Mouse (Mus musculus): Measurements from ENCODE around the gene Klhl25. TPM values are rescaled to one million over a fixed set of nuclear protein-coding genes. Genes with fewer than 3 reads are reported as not detected.
"Not testable (repeated sequence)": the region's sequence is repeated elsewhere in the genome, so short reads cannot be mapped to it uniquely, and the experiment has no call there.

Klhl25 gene
- polyA plus RNA-seq, 1 experiment: 7.6 TPM

DNA sequence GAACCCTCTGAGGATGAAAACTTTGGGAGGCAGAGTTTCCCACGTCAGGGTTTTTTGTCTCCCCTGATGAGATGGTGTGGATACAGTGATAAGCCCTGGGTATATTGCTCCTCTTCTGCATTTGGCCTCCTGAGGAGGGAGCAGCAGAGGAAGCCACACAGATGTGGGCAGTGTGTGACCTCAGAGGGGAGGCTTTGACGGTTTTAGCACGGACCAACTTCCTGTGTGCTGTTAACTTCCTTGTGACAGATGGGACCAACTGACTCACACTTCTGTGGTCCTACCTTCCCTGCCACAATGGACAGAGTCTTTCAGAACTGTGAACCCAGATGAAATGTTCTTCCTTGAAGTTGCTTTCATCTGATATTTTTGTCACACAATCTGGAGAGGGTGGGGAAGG, 44.6 kb downstream of the Klhl25 start:
- Histone ChIP-seq H3K4me1 (ENCODE audit: control insufficient read depth, insufficient read depth, low read length) (no peaks in the 10 kb centered on the region), H3K4me3 (ENCODE audit: insufficient read depth, low read length) (no peak overlapping the region), H3K27ac (ENCODE audit: insufficient read depth, low read length) (no peak overlapping the region)
- TF ChIP-seq CTCF (IDR thresholded peaks at IDR 0.05; ENCODE audit: borderline replicate concordance, insufficient read depth, low read length) (no peak), POLR2A (IDR thresholded peaks at IDR 0.05; ENCODE audit: low read depth, low read length) (no peak)

DNA sequence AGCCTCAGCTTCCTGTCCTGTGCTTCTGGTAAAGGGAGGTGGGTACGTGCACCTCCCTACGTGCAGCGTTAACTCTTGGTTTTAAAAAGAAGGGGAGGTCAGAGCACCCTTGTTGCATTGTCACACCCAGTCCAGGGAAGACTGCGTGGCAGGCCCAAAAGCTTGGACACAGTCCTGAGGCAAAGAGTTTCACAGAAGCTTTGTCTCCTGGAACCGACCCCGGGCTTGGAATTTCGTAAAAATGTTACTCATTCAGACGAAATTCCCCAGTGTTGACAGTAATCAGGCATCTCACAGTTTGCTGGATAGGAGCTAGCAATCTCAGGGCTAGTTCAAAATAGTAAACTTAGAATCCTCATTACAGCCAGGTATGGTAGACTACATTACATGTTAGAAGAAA, 45.6 kb downstream of the Klhl25 start:
- H3K4me3 ChIP-seq (ENCODE audit: insufficient read depth, low read length): no peak overlapping the region
- no peak for TF ChIP-seq CTCF (IDR thresholded peaks at IDR 0.05; ENCODE audit: borderline replicate concordance, insufficient read depth, low read length)
- no peak for TF ChIP-seq POLR2A (IDR thresholded peaks at IDR 0.05; ENCODE audit: low read depth, low read length)
- no peak overlapping the region for H3K27ac ChIP-seq (ENCODE audit: insufficient read depth, low read length)
- no peaks in the 10 kb centered on the region for H3K4me1 ChIP-seq (ENCODE audit: control insufficient read depth, insufficient read depth, low read length)

DNA sequence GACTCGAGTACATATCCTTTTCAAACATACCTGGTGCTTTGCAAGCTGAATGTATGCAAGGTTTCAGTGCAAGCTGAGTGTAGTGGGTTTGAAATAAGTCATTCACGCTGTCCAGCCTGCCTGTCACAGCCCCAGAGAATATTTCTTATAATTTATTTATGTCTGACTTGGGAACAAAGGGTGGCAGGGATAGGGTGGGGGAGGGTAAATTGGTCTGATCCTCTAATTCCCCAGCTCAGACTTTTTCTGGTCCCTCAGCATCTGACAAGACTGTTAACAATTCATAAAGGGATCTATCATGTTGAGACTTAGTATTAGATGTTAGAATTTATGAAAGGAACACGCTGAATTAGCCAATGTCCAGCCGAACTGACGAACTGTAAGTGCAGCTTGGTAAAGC, 48.9 kb downstream of the Klhl25 start:
- Histone ChIP-seq H3K27ac (ENCODE audit: insufficient read depth, low read length) (no peak overlapping the region), H3K4me3 (ENCODE audit: insufficient read depth, low read length) (no peak overlapping the region)
- TF ChIP-seq CTCF (IDR thresholded peaks at IDR 0.05; ENCODE audit: borderline replicate concordance, insufficient read depth, low read length) (no peak), POLR2A (IDR thresholded peaks at IDR 0.05; ENCODE audit: low read depth, low read length) (no peak)

DNA sequence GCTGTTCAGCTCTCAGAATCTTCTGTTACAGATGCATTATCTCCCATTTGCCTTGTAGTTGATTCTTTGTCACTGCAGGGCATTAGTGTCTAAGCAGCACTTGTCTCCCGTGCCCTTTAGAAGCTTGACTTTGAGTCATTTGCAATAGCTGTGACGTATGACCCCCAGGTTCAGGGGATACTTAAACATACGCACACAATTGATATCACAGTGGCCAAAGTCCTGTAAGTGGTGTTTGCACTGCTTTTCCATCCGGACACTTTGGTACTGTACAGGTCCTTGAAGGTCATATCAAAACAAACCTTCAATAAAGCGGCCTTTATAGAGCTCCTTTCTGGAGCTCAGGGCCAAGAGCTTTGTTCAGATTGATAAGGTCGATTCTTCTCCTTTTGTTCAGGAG, 51.0 kb downstream of the Klhl25 start:
- TF ChIP-seq CTCF (IDR thresholded peaks at IDR 0.05; ENCODE audit: borderline replicate concordance, insufficient read depth, low read length): no peak
- no peak for TF ChIP-seq POLR2A (IDR thresholded peaks at IDR 0.05; ENCODE audit: low read depth, low read length)

More for the DNA sequence above, 48.9 kb downstream of the Klhl25 start:
- H3K4me1 ChIP-seq (ENCODE audit: control insufficient read depth, insufficient read depth, low read length): no peaks in the 10 kb centered on the region

DNA sequence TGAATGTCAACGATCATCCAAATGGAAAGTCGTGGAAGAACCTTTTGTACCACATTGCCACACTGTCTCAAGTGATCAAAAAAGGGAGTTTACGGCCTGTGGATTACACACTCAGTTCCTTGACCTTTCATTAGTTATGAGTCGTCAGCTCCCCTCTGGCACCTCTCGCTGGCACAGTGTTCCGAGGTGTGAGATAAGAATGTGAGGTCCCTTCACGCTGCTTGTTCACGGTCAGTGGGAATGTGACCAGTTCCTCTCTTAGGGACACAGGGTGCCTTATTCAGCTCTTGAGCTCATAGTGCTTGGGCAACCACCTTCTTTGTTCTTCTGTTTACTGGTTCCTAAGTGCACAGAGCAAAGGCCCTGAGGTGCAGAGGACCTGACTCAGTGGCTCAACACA, 51.4 kb downstream of the Klhl25 start:
- Histone ChIP-seq H3K4me3 (ENCODE audit: insufficient read depth, low read length) (no peak overlapping the region), H3K4me1 (ENCODE audit: control insufficient read depth, insufficient read depth, low read length) (no peaks in the 10 kb centered on the region), H3K27ac (ENCODE audit: insufficient read depth, low read length) (no peak overlapping the region)
- TF ChIP-seq CTCF (IDR thresholded peaks at IDR 0.05; ENCODE audit: borderline replicate concordance, insufficient read depth, low read length) (no peak), POLR2A (IDR thresholded peaks at IDR 0.05; ENCODE audit: low read depth, low read length) (no peak)

More for the DNA sequence above, 51.0 kb downstream of the Klhl25 start:
- H3K27ac ChIP-seq (ENCODE audit: insufficient read depth, low read length): no peak overlapping the region
- H3K4me1 ChIP-seq (ENCODE audit: control insufficient read depth, insufficient read depth, low read length): no peaks in the 10 kb centered on the region
- no peak overlapping the region for H3K4me3 ChIP-seq (ENCODE audit: insufficient read depth, low read length)

DNA sequence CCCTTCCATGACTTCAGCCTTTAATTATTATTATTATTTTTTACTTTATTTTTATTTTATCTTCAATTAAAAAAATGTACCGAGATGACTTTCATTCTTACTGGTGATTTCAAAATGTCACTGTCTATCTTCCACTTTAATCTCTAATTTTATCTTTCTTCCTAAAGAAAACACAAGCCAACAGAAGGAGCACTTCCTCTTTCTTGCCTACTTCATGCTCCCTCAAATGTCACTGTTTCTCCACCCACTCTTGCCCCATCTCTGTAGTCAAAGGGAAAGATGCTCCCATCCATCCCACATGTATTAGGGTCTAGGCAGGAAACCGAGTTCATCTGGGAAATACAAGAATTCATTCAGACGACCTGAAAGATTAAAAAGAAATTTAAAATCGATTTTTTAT, 51.8 kb downstream of the Klhl25 start:
- no peak overlapping the region for H3K27ac ChIP-seq (ENCODE audit: insufficient read depth, low read length)
- no peak for TF ChIP-seq CTCF (IDR thresholded peaks at IDR 0.05; ENCODE audit: borderline replicate concordance, insufficient read depth, low read length)
- TF ChIP-seq POLR2A (IDR thresholded peaks at IDR 0.05; ENCODE audit: low read depth, low read length): no peak
- no peak overlapping the region for H3K4me3 ChIP-seq (ENCODE audit: insufficient read depth, low read length)
- H3K4me1 ChIP-seq (ENCODE audit: control insufficient read depth, insufficient read depth, low read length): no peaks in the 10 kb centered on the region

DNA sequence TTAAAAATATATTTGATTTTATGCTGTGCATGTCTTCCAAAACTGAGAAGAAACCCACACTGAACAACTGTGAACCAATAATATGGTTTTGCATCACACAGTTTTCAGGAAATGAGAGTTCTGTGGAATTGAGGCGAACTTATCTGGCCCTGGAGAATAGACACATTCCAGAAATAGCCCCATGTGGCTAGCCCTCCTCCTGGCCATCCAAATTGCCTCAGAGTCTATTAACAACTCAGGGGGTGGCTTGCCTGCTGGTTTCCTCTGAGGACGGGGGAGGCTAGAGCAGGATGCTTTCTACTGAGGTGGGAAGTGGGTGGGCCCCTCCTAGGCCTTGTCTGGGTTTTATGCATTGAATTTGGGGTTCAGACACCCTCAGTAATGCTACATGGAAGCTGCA, 57.0 kb downstream of the Klhl25 start:
- 0 out of 2 replicates have a peak, but pooled peaks cover 2% of the 10 kb centered on the region for H3K4me1 ChIP-seq (ENCODE audit: control insufficient read depth, insufficient read depth, low read length)
- H3K27ac ChIP-seq (ENCODE audit: insufficient read depth, low read length): no peak overlapping the region
- H3K4me3 ChIP-seq (ENCODE audit: insufficient read depth, low read length): no peak overlapping the region
- no peak for TF ChIP-seq CTCF (IDR thresholded peaks at IDR 0.05; ENCODE audit: borderline replicate concordance, insufficient read depth, low read length)
- TF ChIP-seq POLR2A (IDR thresholded peaks at IDR 0.05; ENCODE audit: low read depth, low read length): no peak

DNA sequence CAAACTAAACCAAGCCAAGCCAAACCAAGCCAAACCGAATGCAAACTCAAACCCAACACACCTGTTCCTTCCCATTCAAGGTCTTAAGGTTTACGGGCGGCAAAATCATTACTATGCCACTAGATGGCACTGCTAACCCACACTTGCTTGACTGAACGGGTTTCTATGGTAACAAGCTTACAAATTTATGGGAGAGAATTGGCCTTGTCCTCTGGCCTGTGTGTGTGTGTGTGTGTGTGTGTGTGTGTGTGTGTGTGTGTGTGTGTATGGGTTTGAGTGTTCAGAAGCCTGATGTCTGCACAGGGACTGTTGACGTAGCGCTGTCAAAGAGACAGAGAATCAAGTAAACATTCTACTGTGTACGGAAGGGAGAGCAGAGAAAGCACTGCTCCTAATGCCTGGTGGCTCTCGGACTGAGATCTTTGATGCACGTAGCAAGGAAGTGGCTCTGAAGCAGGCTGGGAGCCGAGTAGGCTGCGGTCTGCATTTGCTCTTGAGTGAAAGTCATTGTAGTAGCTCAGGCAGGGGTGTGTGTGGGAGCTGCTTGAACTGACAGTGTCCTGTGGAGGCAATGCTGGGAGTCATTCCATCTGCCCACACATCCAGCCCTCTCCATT, 62.0 kb downstream of the Klhl25 start:
- Histone ChIP-seq H3K4me3 (ENCODE audit: insufficient read depth, low read length) (no peak overlapping the region), H3K4me1 (ENCODE audit: control insufficient read depth, insufficient read depth, low read length) (0 out of 2 replicates have a peak, but pooled peaks cover 2% of the 10 kb centered on the region), H3K27ac (ENCODE audit: insufficient read depth, low read length) (no peak overlapping the region)
- no peak for TF ChIP-seq CTCF (IDR thresholded peaks at IDR 0.05; ENCODE audit: borderline replicate concordance, insufficient read depth, low read length)
- TF ChIP-seq POLR2A (IDR thresholded peaks at IDR 0.05; ENCODE audit: low read depth, low read length): no peak

DNA sequence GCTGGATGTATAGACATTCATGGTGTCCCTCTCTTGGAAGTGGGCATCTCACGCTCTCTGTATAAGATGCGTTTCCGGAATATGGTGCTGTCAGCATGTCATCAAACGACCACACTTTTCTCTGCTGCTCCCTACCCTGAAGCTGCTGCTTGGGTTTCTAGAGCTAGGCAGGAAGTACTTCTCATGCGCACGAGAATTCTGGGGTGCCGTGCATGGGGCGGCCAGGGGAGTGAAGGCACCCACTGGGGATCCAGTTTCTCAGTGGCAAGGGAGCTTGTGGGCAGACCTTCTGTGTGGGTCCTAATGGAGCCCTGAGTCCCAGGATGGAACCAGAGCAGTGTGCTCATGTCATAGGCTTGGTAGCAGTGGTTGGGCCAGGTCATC, 62.5 kb downstream of the Klhl25 start:
- TF ChIP-seq POLR2A (IDR thresholded peaks at IDR 0.05; ENCODE audit: low read depth, low read length): no peak
- no peak for TF ChIP-seq CTCF (IDR thresholded peaks at IDR 0.05; ENCODE audit: borderline replicate concordance, insufficient read depth, low read length)
- no peak overlapping the region for H3K27ac ChIP-seq (ENCODE audit: insufficient read depth, low read length)
- no peak overlapping the region for H3K4me3 ChIP-seq (ENCODE audit: insufficient read depth, low read length)
- no peaks in the 10 kb centered on the region for H3K4me1 ChIP-seq (ENCODE audit: control insufficient read depth, insufficient read depth, low read length)

DNA sequence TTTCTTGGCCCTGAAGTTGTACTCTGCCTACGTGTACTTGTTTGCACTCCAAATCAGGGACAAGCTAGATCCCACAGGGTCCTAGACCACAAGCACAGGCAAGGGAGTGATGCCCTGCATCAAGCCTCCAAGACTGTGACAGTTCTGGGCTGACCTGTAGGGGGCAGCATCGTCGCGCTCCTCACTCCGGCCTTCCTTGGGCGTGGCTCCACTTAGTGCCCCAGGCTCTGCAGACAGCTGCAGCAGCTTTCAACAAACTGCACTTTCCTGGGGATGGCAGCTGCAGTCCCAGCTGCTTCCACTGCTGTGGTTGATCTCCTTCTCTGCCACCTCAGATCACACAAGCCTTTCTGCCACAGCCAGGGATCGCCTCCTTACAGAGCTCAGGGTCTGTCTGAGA, 65.8 kb downstream of the Klhl25 start:
- peak; percentile 84 for TF ChIP-seq CTCF (IDR thresholded peaks at IDR 0.05; ENCODE audit: borderline replicate concordance, insufficient read depth, low read length)
- TF ChIP-seq POLR2A (IDR thresholded peaks at IDR 0.05; ENCODE audit: low read depth, low read length): no peak
- Histone ChIP-seq H3K4me3 (ENCODE audit: insufficient read depth, low read length) (no peak overlapping the region), H3K27ac (ENCODE audit: insufficient read depth, low read length) (no peak overlapping the region), H3K4me1 (ENCODE audit: control insufficient read depth, insufficient read depth, low read length) (no peaks in the 10 kb centered on the region)

DNA sequence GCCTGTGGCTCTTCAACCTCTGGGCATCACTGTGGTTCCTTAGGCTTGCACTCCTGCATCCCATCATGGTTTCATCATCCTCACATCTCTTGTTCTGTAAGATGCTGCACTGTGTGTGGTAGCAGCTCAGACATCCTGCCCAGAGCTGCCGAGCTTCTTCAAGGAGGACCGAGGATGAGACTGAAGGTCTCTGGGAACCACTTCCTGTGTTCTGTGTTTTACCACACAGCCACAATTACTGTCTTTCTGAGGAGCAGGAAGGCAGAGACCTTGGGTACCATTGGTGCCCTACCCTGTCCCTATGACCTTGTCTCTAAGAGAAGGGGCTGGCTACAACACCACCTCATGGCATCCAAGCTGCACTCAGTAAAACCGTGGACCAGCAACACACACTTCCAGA, 67.4 kb downstream of the Klhl25 start:
- H3K4me3 ChIP-seq (ENCODE audit: insufficient read depth, low read length); H3K27ac ChIP-seq (ENCODE audit: insufficient read depth, low read length); H3K4me1 ChIP-seq (ENCODE audit: control insufficient read depth, insufficient read depth, low read length): not testable (repeated sequence)

Measured in embryonic fibroblast, embryonic 13.5 days (primary cell).